Mouse (Mus musculus): ENCODE data around the gene Rpl3.

GRCm38 (mm10) chr15:80069171-80069570 lies 22.5 kb downstream of the Rpl3 start:
- no peak for TF ChIP-seq CTCF (conservative IDR thresholded peaks at IDR 0.05; ENCODE audit: low read length)
- TF ChIP-seq POU5F1 (IDR thresholded peaks at IDR 0.05; ENCODE audit: borderline replicate concordance, low read length): no peak
